Mouse (Mus musculus) liver, embryonic 14.5 days (tissue): ENCODE measurements around the gene Golt1b.

Experiments used
- CTCF ChIP-seq: IDR thresholded peaks from 2 replicates; pipeline ENCODE4 v1.5.1; 2016; ENCODE audit warnings: antibody characterized with exemption, low read depth, control low read depth
- EP300 ChIP-seq: IDR thresholded peaks from 2 replicates; pipeline ENCODE4 v1.6.1; 2016; ENCODE audit warnings: antibody characterized with exemption, low read depth

GRCm38 (mm10) chr6:142395756-142396155 lies 8.7 kb downstream of the Golt1b start:
- no peak for TF ChIP-seq CTCF
- no peak for TF ChIP-seq EP300
